Mouse (Mus musculus) left cerebral cortex, adult 2 months (tissue): ENCODE results near the gene Gm28551. TPM values are rescaled to one million over a fixed set of nuclear protein-coding genes. Genes with fewer than 3 reads are reported as not detected.

Source experiments
- DNase-seq, 2 experiments: peaks; one replicate each; pipeline ENCODE4 v3.0.0; 2021 to 2022; ENCODE audit warnings: low spot score in 2 of 2, mixed read lengths in 1 of 2; ENCODE audit errors: extremely low spot score in 1 of 2
- H3K27ac ChIP-seq: fragments of 200-600 bp; 2 replicates; pipeline ENCODE4 v1.8.1; 2022
- H3K4me3 ChIP-seq: fragments of 200-600 bp; 2 replicates; pipeline ENCODE4 v1.8.1; 2022
- CTCF ChIP-seq: fragments of 200-600 bp; IDR thresholded peaks from 2 replicates; pipeline ENCODE4 v1.8.1; 2022; ENCODE audit warnings: antibody characterized with exemption, mild to moderate bottlenecking, moderate library complexity
- intact Hi-C: fragments of 180-260 bp; cut with DNase I; formaldehyde crosslinking; loops from one replicate; pipeline ENCODE4 v1.15.1; 2025
- total RNA-seq, 2 experiments: library from RNA; stranded (reverse); gene quantifications; 2 replicates each; pipeline ENCODE4 v1.2.3; 2021

Gene Gm28551
- total RNA-seq, 2 experiments from 2014 or later = 0.28 TPM; not detected in 1

DNA sequence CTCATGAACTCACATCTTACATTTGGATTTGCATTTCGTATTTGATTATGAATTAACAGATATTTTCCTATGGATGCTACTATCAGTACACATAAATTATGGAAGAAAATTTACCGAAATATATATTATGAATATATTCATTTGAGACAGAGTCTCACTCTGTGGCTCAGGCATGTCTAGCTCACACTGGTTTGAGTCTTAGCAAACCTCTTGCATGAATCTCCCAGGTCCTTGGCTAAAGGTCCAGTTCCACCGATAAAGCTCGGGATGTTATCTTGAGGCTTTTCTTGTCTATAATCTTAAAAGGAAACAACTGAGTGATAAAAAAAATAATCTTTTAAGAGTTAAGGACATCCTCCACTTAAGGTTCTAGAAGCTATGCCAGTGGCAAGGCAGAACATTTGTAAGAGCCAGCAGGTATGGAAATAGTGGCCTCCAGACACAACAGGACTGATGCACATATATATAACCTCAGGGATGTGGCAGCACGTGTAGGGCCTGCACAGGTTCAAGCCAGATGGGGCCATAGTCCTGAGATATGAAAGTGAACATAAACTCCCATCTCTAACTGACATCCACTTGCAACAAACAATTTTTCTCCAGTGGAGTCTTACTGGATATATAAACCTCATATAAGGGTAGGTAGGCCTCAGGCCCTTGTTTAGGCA is 27.5 kb downstream of the Gm28551 start:
- no peak for DNase-seq
- intact Hi-C loops = no loop called here
- H3K4me3 ChIP-seq = no peak overlapping the region
- no peak overlapping the region for H3K27ac ChIP-seq
- no peak for TF ChIP-seq CTCF

DNA sequence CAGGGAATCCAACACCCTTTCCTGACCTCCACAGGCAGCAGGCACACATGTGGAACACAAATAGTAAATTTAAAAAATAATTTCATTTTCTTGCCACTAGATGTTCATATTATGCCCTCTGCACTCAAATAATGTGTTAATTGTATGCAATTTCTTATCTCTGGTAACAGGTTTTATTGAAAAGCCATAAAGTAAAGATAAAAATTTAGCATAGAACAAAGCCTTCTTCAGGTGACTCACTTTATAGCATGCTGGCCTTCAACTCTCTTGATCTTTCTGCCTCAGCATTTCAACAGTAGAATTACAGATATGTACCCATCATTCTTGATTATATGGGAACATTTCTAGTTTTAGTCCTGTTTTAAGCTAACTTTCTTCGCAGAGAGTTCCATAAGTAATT is 28.2 kb downstream of the Gm28551 start:
- no peak overlapping the region for H3K27ac ChIP-seq
- intact Hi-C loops = no loop called here
- no peak overlapping the region for H3K4me3 ChIP-seq
- no peak for DNase-seq
- TF ChIP-seq CTCF = no peak

DNA sequence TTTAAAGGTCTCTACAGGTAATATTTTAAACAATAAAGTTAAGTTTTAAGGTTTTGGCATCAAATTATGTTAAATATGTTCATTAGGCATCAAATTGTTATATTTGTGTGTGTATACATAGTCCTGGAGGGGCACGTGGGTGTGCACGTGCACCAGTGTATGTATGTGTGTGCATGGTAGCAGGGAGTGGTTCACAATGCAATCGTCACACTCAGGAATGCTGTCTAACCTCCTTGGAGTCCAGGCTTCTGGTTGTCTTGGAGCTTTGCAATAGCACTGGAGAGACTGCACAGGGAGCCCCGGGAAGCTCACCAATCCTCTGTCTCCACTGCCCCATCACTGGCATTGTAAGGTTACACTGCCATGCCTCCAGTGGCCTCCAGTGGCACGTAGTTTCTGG is 29.2 kb downstream of the Gm28551 start:
- DNase-seq = no peak
- TF ChIP-seq CTCF = no peak
- no peak overlapping the region for H3K27ac ChIP-seq
- no peak overlapping the region for H3K4me3 ChIP-seq
- intact Hi-C loops = no loop called here

DNA sequence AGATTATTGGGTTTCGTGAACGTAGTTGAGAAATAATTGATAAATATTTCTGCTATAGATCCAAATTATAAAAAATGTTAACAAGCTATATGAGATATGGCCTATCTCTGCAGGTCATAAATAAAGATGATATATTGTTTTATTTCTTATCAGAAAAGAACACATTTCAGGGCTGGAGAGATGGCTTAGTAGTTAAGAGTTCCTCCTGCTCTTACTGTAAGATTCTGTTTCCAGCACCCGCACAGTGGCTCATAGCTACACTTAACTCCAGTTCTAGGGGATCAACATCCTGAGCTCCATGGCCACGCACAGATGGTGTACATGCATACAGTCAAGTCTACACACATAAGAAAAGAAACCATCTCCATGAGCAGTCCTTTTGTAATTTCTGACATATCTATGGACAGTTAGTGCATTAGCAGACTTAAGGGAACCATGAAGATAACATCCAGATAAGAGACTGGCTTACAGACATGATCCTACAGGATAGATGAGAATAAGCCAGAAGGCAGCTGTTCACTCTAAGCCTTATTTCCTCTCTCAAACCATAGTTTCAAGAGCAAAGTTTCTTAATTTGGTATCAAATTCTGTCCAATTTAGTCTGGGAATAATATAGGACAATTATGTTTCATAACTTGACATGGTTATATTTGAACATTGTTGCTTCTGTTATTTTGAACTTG is 30.7 kb downstream of the Gm28551 start:
- Histone ChIP-seq H3K27ac (no peak overlapping the region), H3K4me3 (no peak overlapping the region)
- no peak for TF ChIP-seq CTCF
- no peak for DNase-seq
- intact Hi-C loops = no loop called here

DNA sequence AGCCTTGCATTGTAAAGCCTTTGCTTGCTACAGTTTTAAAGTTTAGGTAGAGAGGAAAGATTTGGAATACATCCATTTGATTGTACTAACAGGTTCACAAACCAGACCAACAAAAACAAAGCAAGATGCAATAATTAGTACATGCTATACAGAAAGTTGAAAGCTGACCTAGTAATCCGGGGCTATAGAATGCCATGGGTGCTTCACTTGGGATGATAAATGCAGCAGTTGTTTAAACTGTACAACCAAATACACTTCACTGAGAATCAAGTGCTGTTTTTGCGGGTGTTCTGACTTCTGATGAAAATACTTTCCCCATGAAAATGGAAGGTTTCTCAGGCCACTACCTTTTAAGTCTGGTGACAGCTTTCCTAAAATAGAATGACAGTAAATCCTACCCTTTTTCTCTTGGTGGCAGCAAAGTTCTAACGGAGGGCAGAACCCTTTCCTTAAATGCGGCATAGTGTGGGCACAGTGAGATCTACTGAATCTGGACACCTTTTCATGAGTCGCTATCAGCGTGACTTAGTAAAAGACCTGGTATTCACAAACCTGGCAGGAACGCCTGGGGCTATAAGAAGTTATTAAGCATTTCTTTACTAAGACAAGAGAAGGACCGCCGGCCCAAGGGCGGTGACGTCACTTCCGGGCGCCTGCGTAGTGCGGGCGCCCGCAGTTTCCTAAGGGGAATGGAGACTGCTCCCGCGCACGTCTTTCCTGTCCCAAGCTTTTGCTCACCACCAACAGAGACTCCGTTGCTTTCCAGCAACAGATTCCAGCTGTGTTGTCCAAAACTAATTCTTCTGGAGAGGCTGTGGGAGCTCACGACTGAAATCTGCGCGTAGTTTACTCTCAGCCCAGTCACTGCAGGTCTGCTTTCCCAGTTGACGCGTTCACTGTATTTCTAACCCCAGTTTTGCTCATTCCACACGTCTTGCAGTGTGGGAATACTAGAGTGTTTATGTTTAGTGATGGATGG is 39.2 kb downstream of the Gm28551 start, which contains the start of gene Osgepl1:
Gene Osgepl1 (plus strand): TSS at position 636 of the 979 bp plus-strand sequence.
- peak; percentile 9 for TF ChIP-seq CTCF
- Histone ChIP-seq H3K27ac (peak within 1 kb of the TSS; percentile 93), H3K4me3 (peak within 1 kb of the TSS; percentile 58)
- DNase-seq = peak; percentile 85
- intact Hi-C loops = loop anchor here (1.0 kb wide), 2 partner anchors 16 to 39 kb away; partner anchors contain the start of genes Asdurf, Asnsd1, Gm28551 and Gm28778

DNA sequence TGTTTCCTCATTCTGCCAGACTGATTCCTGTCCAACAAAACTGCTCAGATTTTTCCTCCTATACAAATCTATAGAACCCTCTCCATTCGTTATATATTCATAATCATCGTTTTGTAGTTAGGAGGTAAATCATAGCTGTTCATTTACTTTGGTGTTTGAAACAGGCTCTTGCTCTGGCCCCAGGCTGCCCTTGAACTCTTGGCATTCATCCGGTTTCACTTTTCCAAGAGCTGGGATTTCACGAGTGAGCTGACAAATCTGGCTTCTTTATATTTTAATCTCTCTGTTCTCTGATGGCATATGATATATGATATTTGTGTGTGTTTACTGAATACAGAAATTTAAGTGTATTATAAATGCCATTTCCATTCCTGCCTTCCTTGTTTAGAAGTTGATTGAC is 52.0 kb downstream of the Gm28551 start:
- H3K27ac ChIP-seq = no peak overlapping the region
- intact Hi-C loops = no loop called here
- no peak for DNase-seq

DNA sequence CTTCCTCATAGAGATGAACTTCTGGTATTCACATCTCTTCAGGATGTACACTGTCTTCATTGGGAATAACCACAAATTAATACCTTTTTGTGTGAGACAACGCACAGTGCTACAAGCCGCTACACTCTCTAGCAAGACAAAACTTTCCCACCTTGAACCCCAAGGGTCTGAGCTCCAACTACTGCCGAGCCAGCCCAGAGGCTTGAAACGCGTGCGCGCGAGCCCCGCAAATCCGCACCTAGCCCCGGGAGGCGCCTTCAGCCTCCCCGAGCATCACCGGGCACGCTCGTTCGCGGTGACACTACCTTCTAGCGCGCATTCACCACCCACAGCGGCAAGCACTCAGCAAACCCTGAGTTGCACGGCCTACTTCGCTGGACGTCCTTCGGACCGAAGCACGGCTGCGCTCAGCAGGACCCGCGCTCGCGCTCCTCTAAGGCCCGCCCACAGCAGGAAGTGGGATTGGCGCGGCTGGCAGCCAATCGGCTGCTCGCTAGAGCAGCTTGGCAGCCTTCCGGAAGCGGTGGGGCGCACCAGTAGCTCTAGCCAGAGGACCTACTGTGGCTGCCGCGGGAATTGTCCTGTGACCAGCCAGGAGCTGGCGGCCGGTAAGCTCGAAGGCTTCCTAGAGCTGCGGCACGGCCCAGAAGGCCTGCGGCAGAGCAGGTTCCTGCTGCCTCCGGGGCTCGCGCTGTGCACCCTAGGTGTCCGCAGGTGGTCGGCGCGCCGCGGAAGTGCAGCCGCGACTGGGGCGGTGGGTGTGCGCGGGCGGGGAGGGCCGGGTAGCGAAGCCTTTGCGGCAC is 55.7 kb downstream of the Gm28551 start, which contains the start of the genes Pms1, Ormdl1 and Gm28778:
Gene Pms1 (minus strand): TSS at position 438 of the 803 bp plus-strand sequence.
Gene Ormdl1 (plus strand): TSS at position 515 of the 803 bp plus-strand sequence.
Gene Gm28778 (plus strand): TSS at position 531 of the 803 bp plus-strand sequence.
- Histone ChIP-seq H3K4me3 (peak within 1 kb of the TSS; percentile 90), H3K27ac (peak within 1 kb of the TSS; percentile 65)
- intact Hi-C loops = loop anchor here (1.0 kb wide), 1 partner anchor 17 kb away; the partner anchor contains the start of gene Osgepl1
- peak; percentile 95 to 97 for DNase-seq
- peak; percentile 29 for TF ChIP-seq CTCF

More for the DNA sequence above, 52.0 kb downstream of the Gm28551 start:
- TF ChIP-seq CTCF = no peak
- no peak overlapping the region for H3K4me3 ChIP-seq

DNA sequence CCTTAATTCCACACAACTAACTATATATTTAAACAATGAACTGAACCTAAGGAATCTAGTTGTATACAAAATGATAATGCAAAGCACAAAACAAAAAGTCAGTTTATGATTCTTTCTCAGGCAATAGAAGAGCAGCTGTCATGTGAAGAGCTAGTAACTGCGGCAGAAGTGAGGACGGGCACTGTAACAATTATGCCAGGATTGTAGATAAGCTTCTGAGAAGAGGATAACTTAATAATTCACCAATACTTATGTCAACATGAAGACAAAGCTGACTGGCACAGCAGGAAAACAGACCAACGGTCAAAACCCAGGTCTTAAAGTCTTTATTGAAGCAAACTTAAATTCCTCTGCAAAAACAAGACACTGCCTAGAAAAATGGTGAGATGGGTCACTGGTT is 61.3 kb downstream of the Gm28551 start:
- DNase-seq = no peak
- Histone ChIP-seq H3K27ac (no peak overlapping the region), H3K4me3 (no peak overlapping the region)
- intact Hi-C loops = no loop called here
- TF ChIP-seq CTCF = no peak

Other genes starting within 250 kb of the Gm28551 start
- not detected for gene 1700019A02Rik, start 165.0 kb downstream of the Gm28551 start, total RNA-seq
- gene Pms1, start 55.6 kb downstream of the Gm28551 start, total RNA-seq = 10 to 100 TPM; 31.9 to 35.1 TPM
- 1 to 10 TPM; 7.3 to 8.8 TPM for gene Ormdl1, start 55.6 kb downstream of the Gm28551 start, total RNA-seq
- gene Gm28778, start 55.6 kb downstream of the Gm28551 start, total RNA-seq = not detected
- gene Osgepl1, start 39.0 kb downstream of the Gm28551 start, total RNA-seq = 10 to 100 TPM; 23.6 to 24.9 TPM
- 1 to 10 TPM in 1 of 2 experiments, not detected in 1; 3.1 TPM for gene Asdurf, start within 50 bp of the Gm28551 start, total RNA-seq
- gene Asnsd1, start 85 bp upstream of the Gm28551 start, total RNA-seq = 10 to 100 TPM; 20.4 to 24.5 TPM